Mouse (Mus musculus): ENCODE measurements around the gene Hdac9. TPM values are rescaled to one million over a fixed set of nuclear protein-coding genes. Genes with fewer than 3 reads are reported as not detected.

Hdac9 gene
- polyA plus RNA-seq, 1 experiment from 2014 or later: 5.1 TPM

GRCm38 (mm10) chr12:34841196-34841595 is 75.7 kb downstream of the Hdac9 start:
- Histone ChIP-seq H3K4me1 (no peaks in the 10 kb centered on the region), H3K9me3 (replicated peaks) (no peaks in the 10 kb centered on the region), H3K4me3 (replicated peaks) (no peak overlapping the region), H3K27ac (no peak overlapping the region), H3K9ac (no peak overlapping the region), H3K36me3 (no peaks in the 10 kb centered on the region), H3K27me3 (no peaks in the 10 kb centered on the region), H3K4me2 (no peak overlapping the region)
- no peak for ATAC-seq (replicated peaks; ENCODE audit: low FRiP score)
- 86% methylated on average over 4 of the region's 4 CpGs for WGBS

- no peak overlapping the region for H3K4me3 ChIP-seq (replicated peaks)
- no peak overlapping the region for H3K27ac ChIP-seq
- H3K4me2 ChIP-seq: no peak overlapping the region
- WGBS: 65% methylated on average over 5 of the region's 5 CpGs
- no peak overlapping the region for H3K9ac ChIP-seq
- H3K4me1 ChIP-seq: no peaks in the 10 kb centered on the region
- H3K9me3 ChIP-seq (replicated peaks): no peaks in the 10 kb centered on the region
- H3K27me3 ChIP-seq: no peaks in the 10 kb centered on the region
- no peaks in the 10 kb centered on the region for H3K36me3 ChIP-seq
- ATAC-seq (replicated peaks; ENCODE audit: low FRiP score): no peak
These were observed 79.6 kb downstream of the Hdac9 start for GRCm38 (mm10) chr12:34837318-34837717.

- Histone ChIP-seq H3K27me3 (no peaks in the 10 kb centered on the region), H3K9me3 (replicated peaks) (no peaks in the 10 kb centered on the region), H3K36me3 (no peaks in the 10 kb centered on the region), H3K27ac (no peak overlapping the region), H3K4me3 (replicated peaks) (no peak overlapping the region), H3K4me1 (no peaks in the 10 kb centered on the region), H3K9ac (no peak overlapping the region), H3K4me2 (no peak overlapping the region)
- ATAC-seq (replicated peaks; ENCODE audit: low FRiP score): no peak
- WGBS: 69% methylated on average over 1 of the region's 1 CpGs
These were observed 80.0 kb downstream of the Hdac9 start for GRCm38 (mm10) chr12:34836864-34837263.

- Histone ChIP-seq H3K27me3 (no peaks in the 10 kb centered on the region), H3K4me2 (no peak overlapping the region), H3K27ac (no peak overlapping the region), H3K4me3 (replicated peaks) (no peak overlapping the region), H3K4me1 (no peaks in the 10 kb centered on the region), H3K9me3 (replicated peaks) (no peaks in the 10 kb centered on the region), H3K9ac (no peak overlapping the region), H3K36me3 (no peaks in the 10 kb centered on the region)
- ATAC-seq (replicated peaks; ENCODE audit: low FRiP score): no peak
- WGBS: 95% methylated on average over 1 of the region's 1 CpGs
These were observed 80.8 kb downstream of the Hdac9 start for GRCm38 (mm10) chr12:34836085-34836484.

- no peaks in the 10 kb centered on the region for H3K27me3 ChIP-seq
- H3K36me3 ChIP-seq: no peaks in the 10 kb centered on the region
- no peaks in the 10 kb centered on the region for H3K9me3 ChIP-seq (replicated peaks)
- no peak for ATAC-seq (replicated peaks; ENCODE audit: low FRiP score)
- no peak overlapping the region for H3K9ac ChIP-seq
- 82% methylated on average over 3 of the region's 3 CpGs for whole genome bisulfite sequencing
- no peaks in the 10 kb centered on the region for H3K4me1 ChIP-seq
- no peak overlapping the region for H3K27ac ChIP-seq
- H3K4me3 ChIP-seq (replicated peaks): no peak overlapping the region
- no peak overlapping the region for H3K4me2 ChIP-seq
These were observed 81.4 kb downstream of the Hdac9 start for GRCm38 (mm10) chr12:34835493-34835892.

- Histone ChIP-seq H3K4me3 (replicated peaks) (no peak overlapping the region), H3K4me2 (no peak overlapping the region), H3K27ac (no peak overlapping the region), H3K36me3 (no peaks in the 10 kb centered on the region), H3K9me3 (replicated peaks) (no peaks in the 10 kb centered on the region), H3K9ac (no peak overlapping the region), H3K27me3 (no peaks in the 10 kb centered on the region), H3K4me1 (no peaks in the 10 kb centered on the region)
- WGBS: 70% methylated on average over 3 of the region's 3 CpGs
- no peak for ATAC-seq (replicated peaks; ENCODE audit: low FRiP score)
These were observed 88.2 kb downstream of the Hdac9 start for GRCm38 (mm10) chr12:34828684-34829083.

- 79% methylated on average over 4 of the region's 4 CpGs for WGBS
- ATAC-seq (replicated peaks; ENCODE audit: low FRiP score): no peak
- Histone ChIP-seq H3K4me2 (no peak overlapping the region), H3K9ac (no peak overlapping the region), H3K36me3 (no peaks in the 10 kb centered on the region), H3K4me1 (no peaks in the 10 kb centered on the region), H3K9me3 (replicated peaks) (no peaks in the 10 kb centered on the region), H3K27me3 (no peaks in the 10 kb centered on the region), H3K4me3 (replicated peaks) (no peak overlapping the region), H3K27ac (no peak overlapping the region)
These were observed 90.0 kb downstream of the Hdac9 start for GRCm38 (mm10) chr12:34826931-34827330.

GRCm38 (mm10) chr12:34820229-34820628 is 96.7 kb downstream of the Hdac9 start:
- H3K4me3 ChIP-seq (replicated peaks): no peak overlapping the region
- H3K27ac ChIP-seq: no peak overlapping the region
- no peaks in the 10 kb centered on the region for H3K9me3 ChIP-seq (replicated peaks)
- no peaks in the 10 kb centered on the region for H3K36me3 ChIP-seq
- no peaks in the 10 kb centered on the region for H3K27me3 ChIP-seq
- WGBS: 46% methylated on average over 6 of the region's 6 CpGs
- peaks cover 4% of the 10 kb centered on the region; the same call in 1 of the 2 replicates for H3K4me1 ChIP-seq
- no peak overlapping the region for H3K9ac ChIP-seq
- no peak for ATAC-seq (replicated peaks; ENCODE audit: low FRiP score)
- H3K4me2 ChIP-seq: no peak overlapping the region

GRCm38 (mm10) chr12:34811673-34812613 is 105.0 kb downstream of the Hdac9 start:
- no peak for ATAC-seq (replicated peaks; ENCODE audit: low FRiP score)
- Histone ChIP-seq H3K4me3 (replicated peaks) (no peak overlapping the region), H3K27me3 (no peaks in the 10 kb centered on the region), H3K36me3 (no peaks in the 10 kb centered on the region), H3K4me1 (no peaks in the 10 kb centered on the region), H3K9ac (no peak overlapping the region), H3K4me2 (no peak overlapping the region), H3K27ac (no peak overlapping the region), H3K9me3 (replicated peaks) (no peaks in the 10 kb centered on the region)
- WGBS: 49% methylated on average over 10 of the region's 10 CpGs

GRCm38 (mm10) chr12:34810221-34810620 is 106.7 kb downstream of the Hdac9 start:
- Histone ChIP-seq H3K27me3 (no peaks in the 10 kb centered on the region), H3K36me3 (no peaks in the 10 kb centered on the region), H3K4me2 (no peak overlapping the region), H3K4me1 (no peaks in the 10 kb centered on the region), H3K27ac (no peak overlapping the region), H3K9me3 (replicated peaks) (no peaks in the 10 kb centered on the region), H3K4me3 (replicated peaks) (no peak overlapping the region), H3K9ac (no peak overlapping the region)
- ATAC-seq (replicated peaks; ENCODE audit: low FRiP score): no peak
- WGBS: 83% methylated on average over 2 of the region's 2 CpGs

- H3K9me3 ChIP-seq (replicated peaks): no peaks in the 10 kb centered on the region
- no peak overlapping the region for H3K4me3 ChIP-seq (replicated peaks)
- H3K27me3 ChIP-seq: no peaks in the 10 kb centered on the region
- no peak for ATAC-seq (replicated peaks; ENCODE audit: low FRiP score)
- H3K4me2 ChIP-seq: no peak overlapping the region
- no peaks in the 10 kb centered on the region for H3K4me1 ChIP-seq
- WGBS: 94% methylated on average over 1 of the region's 1 CpGs
- no peaks in the 10 kb centered on the region for H3K36me3 ChIP-seq
- no peak overlapping the region for H3K27ac ChIP-seq
- H3K9ac ChIP-seq: no peak overlapping the region
These were observed 108.7 kb downstream of the Hdac9 start for GRCm38 (mm10) chr12:34808180-34808579.

GRCm38 (mm10) chr12:34806528-34806927 is 110.4 kb downstream of the Hdac9 start:
- Histone ChIP-seq H3K9ac (no peak overlapping the region), H3K27me3 (no peaks in the 10 kb centered on the region), H3K36me3 (no peaks in the 10 kb centered on the region), H3K4me3 (replicated peaks) (no peak overlapping the region), H3K9me3 (replicated peaks) (no peaks in the 10 kb centered on the region), H3K27ac (no peak overlapping the region), H3K4me1 (no peaks in the 10 kb centered on the region), H3K4me2 (no peak overlapping the region)
- ATAC-seq (replicated peaks; ENCODE audit: low FRiP score): no peak

- Histone ChIP-seq H3K9ac (no peak overlapping the region), H3K4me3 (replicated peaks) (no peak overlapping the region), H3K27ac (no peak overlapping the region), H3K9me3 (replicated peaks) (no peaks in the 10 kb centered on the region), H3K36me3 (no peaks in the 10 kb centered on the region), H3K4me1 (no peaks in the 10 kb centered on the region), H3K4me2 (no peak overlapping the region), H3K27me3 (no peaks in the 10 kb centered on the region)
- no peak for ATAC-seq (replicated peaks; ENCODE audit: low FRiP score)
- 75% methylated on average over 2 of the region's 2 CpGs for WGBS
These were observed 113.2 kb downstream of the Hdac9 start for GRCm38 (mm10) chr12:34803721-34804120.
